25 mouse cellular contexts compared by ENCODE assay signal in genomic region chr4:124796141-124796540, GRCm38 (mm10). TPM values are rescaled to one million over a fixed set of nuclear protein-coding genes. Genes with fewer than 3 reads are reported as not detected.
DNase-seq lines count a peak whose midpoint lies in the region; ATAC-seq lines count a peak whose summit lies in the region.
"Had no signal": no experiment of that assay in that cellular context is flagged by ENCODE, and none has a peak within 500 bp of the region (broad histone marks: within the 10 kb centered on the region; RNA-seq: fewer than 3 reads in every experiment).

No protein-coding gene starts in this region.

- no peaks in the 10 kb centered on the region for H3K9me3 ChIP-seq in megakaryocyte, embryonic 14.5 days
- H3K9me3 ChIP-seq: G1E had no signal

- no peak for ATAC-seq in megakaryocyte, adult 5-6 weeks (ENCODE audit: poor library complexity, severe bottlenecking)
- no peak for ATAC-seq in monocyte, adult 5-6 weeks (replicated peaks; ENCODE audit: insufficient number of reproducible peaks, low FRiP score, low TSS enrichment, poor library complexity, severe bottlenecking)
- ATAC-seq: activated CD4-positive, CD25-positive, alpha-beta regulatory T cell, adult 4 months; CD4-positive, CD25-positive, alpha-beta regulatory T cell, adult 4 months; Patski had no signal

- no peaks in the 10 kb centered on the region for H3K27me3 ChIP-seq in megakaryocyte, embryonic 14.5 days (replicated peaks)
- H3K27me3 ChIP-seq: CH12.LX, Patski had no signal

- peak overlapping the region; percentile 86 for H3K4me3 ChIP-seq in megakaryocyte, embryonic 14.5 days (replicated peaks)

- H3K36me3 ChIP-seq in megakaryocyte, embryonic 14.5 days (replicated peaks; ENCODE audit: low read length), result peaks cover 99% of the 10 kb centered on the region

- DNase-seq in ES-CJ7 (ENCODE audit: low read depth, low spot score), result peak; percentile 88
- peak; percentile 89 for DNase-seq in R1 (ENCODE audit: low read depth, low spot score)
- peak; percentile 89 for DNase-seq in ZHBTc4 (ENCODE audit: low read depth, low spot score)
- no peak for DNase-seq in testis, postnatal 10 days (ENCODE audit: low spot score)
- DNase-seq in spleen, postnatal 10 days (ENCODE audit: low spot score in 2 of 2), result no peak
- DNase-seq: adrenal gland, adult 2 months; adrenal gland, adult 8-10 months; adrenal gland, postnatal 10 days; adrenal gland, postnatal 14 days; adrenal gland, postnatal 25 days; adrenal gland, postnatal 36 days; B cell, adult 2 months; cerebellum, adult 11 months; cerebellum, adult 11-12 months; cerebellum, adult 18-20 months; cerebellum, adult 2 months; cerebellum, adult 8-10 months had no signal

- H3K4me1 ChIP-seq in megakaryocyte, embryonic 14.5 days, result peaks cover 47% of the 10 kb centered on the region

RNA-seq across cellular contexts. Expression of gene Mtf1, which starts 5.8 kb away (rescaled TPM):
- 15.2 and 34.3 TPM in 2 replicates for polyA plus RNA-seq in megakaryocyte, embryonic 14.5 days (2012; ENCODE audit: insufficient read depth, low replicate concordance)
- 22.8 and 25.4 TPM in 2 replicates for total RNA-seq in megakaryocyte, adult 5-6 weeks (2015)
- 24.5 and 24.9 TPM in 2 replicates for total RNA-seq in megakaryocyte, adult 5-6 weeks (2017)
- total RNA-seq in monocyte, adult 5-6 weeks (2017), result 33.8 to 50.2 TPM (median 34.0 TPM) in 3 replicates

RNA-seq across cellular contexts. Expression of gene Yrdc, which starts 54.3 kb away (rescaled TPM):
- 13.4 and 15.0 TPM in 2 replicates for polyA plus RNA-seq in megakaryocyte, embryonic 14.5 days (2012; ENCODE audit: insufficient read depth, low replicate concordance)
- total RNA-seq in megakaryocyte, adult 5-6 weeks (2015), result 19.7 and 21.3 TPM in 2 replicates
- total RNA-seq in megakaryocyte, adult 5-6 weeks (2017), result 19.1 and 48.6 TPM in 2 replicates
- 28.9 to 39.6 TPM (median 38.2 TPM) in 3 replicates for total RNA-seq in monocyte, adult 5-6 weeks (2017)

RNA-seq across cellular contexts. Expression of gene Inpp5b, which starts 54.5 kb away (rescaled TPM):
- polyA plus RNA-seq in megakaryocyte, embryonic 14.5 days (2012; ENCODE audit: insufficient read depth, low replicate concordance), result 5.7 and 22.3 TPM in 2 replicates
- 32.6 and 45.0 TPM in 2 replicates for total RNA-seq in megakaryocyte, adult 5-6 weeks (2015)
- 40.7 and 48.4 TPM in 2 replicates for total RNA-seq in megakaryocyte, adult 5-6 weeks (2017)
- 30.2 to 90.4 TPM (median 33.8 TPM) in 3 replicates for total RNA-seq in monocyte, adult 5-6 weeks (2017)

RNA-seq across cellular contexts. Expression of gene 1110065P20Rik, which starts 54.9 kb away (rescaled TPM):
- polyA plus RNA-seq in megakaryocyte, embryonic 14.5 days (2012; ENCODE audit: insufficient read depth, low replicate concordance), result 19.3 and 30.5 TPM in 2 replicates
- 5.8 and 6.3 TPM in 2 replicates for total RNA-seq in megakaryocyte, adult 5-6 weeks (2015)
- 1.6 and 1.7 TPM in 2 replicates for total RNA-seq in megakaryocyte, adult 5-6 weeks (2017)
- total RNA-seq in monocyte, adult 5-6 weeks (2017), result 5.5 to 6.7 TPM (median 6.5 TPM) in 3 replicates

Comparison
In these comparisons a context has a peak if more than half of its experiments do, and no peak if none do; other contexts are left out.
1. DNase-seq: peak in ES-CJ7 (single experiment), R1 (single experiment) and ZHBTc4 (single experiment); none in testis, postnatal 10 days (single experiment) and spleen, postnatal 10 days (0 of 2).